Mouse (Mus musculus) CH12.LX (cell line): ENCODE results near the gene Fam160a2. TPM values are rescaled to one million over a fixed set of nuclear protein-coding genes. Genes with fewer than 3 reads are reported as not detected.
"Not testable (repeated sequence)": the region's sequence is repeated elsewhere in the genome, so short reads cannot be mapped to it uniquely, and the experiment has no call there.

Experiments
- DNase-seq: peaks from one replicate; pipeline ENCODE4 v3.0.0-alpha.2; 2013; ENCODE audit errors: extremely low read depth
- H3K27ac ChIP-seq: 2 replicates; pipeline ENCODE4 v1.5.1; 2012; ENCODE audit warnings: low read depth, mild to moderate bottlenecking, control low read depth, moderate library complexity; ENCODE audit not compliant: insufficient read depth
- H3K27me3 ChIP-seq: replicated peaks from 2 replicates; pipeline ENCODE3; 2012; ENCODE audit warnings: inconsistent platforms
- H3K36me3 ChIP-seq, 2 experiments: replicated peaks in 1 of 2; 2 replicates each; pipeline versions ENCODE3 to v1.6.1; 2012; ENCODE audit warnings: inconsistent platforms in 1 of 2, low read length in 1 of 2, mild to moderate bottlenecking in 1 of 2, mixed read lengths in 1 of 2, moderate library complexity in 1 of 2; ENCODE audit not compliant: control insufficient read depth in 1 of 2, insufficient read depth in 1 of 2
- H3K4me1 ChIP-seq, 2 experiments: 2 replicates each; pipeline ENCODE4 v1.6.1; 2012; ENCODE audit warnings: inconsistent platforms in 1 of 2, moderate library complexity in 1 of 2; ENCODE audit not compliant: insufficient read depth in 2 of 2, control insufficient read depth in 1 of 2
- H3K4me2 ChIP-seq: 2 replicates; pipeline ENCODE4 v1.6.1; 2012; ENCODE audit warnings: low read depth, mild to moderate bottlenecking, control low read depth; ENCODE audit not compliant: poor library complexity, insufficient read depth, severe bottlenecking
- H3K4me3 ChIP-seq, 3 experiments: fragments of 150-350 bp in 1 of 3; sonication (generic) in 1 of 3; replicated peaks in 1 of 3; 2 replicates each; pipeline versions ENCODE3 to v1.5.1; 2011 to 2012; ENCODE audit warnings: low read depth in 2 of 3, low read length in 2 of 3, mild to moderate bottlenecking in 2 of 3, moderate library complexity in 2 of 3, control low read depth in 1 of 3, improper control_type of control experiment in 1 of 3, inconsistent platforms in 1 of 3, mixed read lengths in 1 of 3; ENCODE audit not compliant: poor library complexity in 1 of 3
- H3K79me2 ChIP-seq: replicated peaks from 2 replicates; pipeline ENCODE4 v1.6.1; 2012; ENCODE audit warnings: mild to moderate bottlenecking, moderate library complexity; ENCODE audit not compliant: control insufficient read depth, poor library complexity, insufficient read depth, severe bottlenecking; ENCODE audit errors: extremely low read depth
- H3K9ac ChIP-seq: 2 replicates; pipeline ENCODE4 v1.6.1; 2012; ENCODE audit warnings: low read depth, mild to moderate bottlenecking, control low read depth, moderate library complexity; ENCODE audit not compliant: insufficient read depth
- H3K9me3 ChIP-seq: replicated peaks from 2 replicates; pipeline ENCODE3; 2012; ENCODE audit warnings: low read length, inconsistent platforms, mixed read lengths
- CHD1 ChIP-seq: IDR thresholded peaks from 2 replicates; pipeline ENCODE4 v1.6.1; 2012; ENCODE audit warnings: low read depth, low read length, improper control_type of control experiment, inconsistent platforms
- CTCF ChIP-seq, 2 experiments: IDR thresholded peaks in 1 of 2; conservative IDR thresholded peaks in 1 of 2; 2 replicates each; pipeline ENCODE4 v1.5.1; 2011 to 2012; ENCODE audit warnings: low read depth in 2 of 2, low read length in 2 of 2, improper control_type of control experiment in 1 of 2, inconsistent platforms in 1 of 2, mild to moderate bottlenecking in 1 of 2, moderate library complexity in 1 of 2
- EP300 ChIP-seq: IDR thresholded peaks from 2 replicates; pipeline ENCODE4 v1.6.1; 2011; ENCODE audit warnings: low read length, improper control_type of control experiment
- HCFC1 ChIP-seq: IDR thresholded peaks from 2 replicates; pipeline ENCODE4 v1.6.1; 2012; ENCODE audit warnings: low read depth, mild to moderate bottlenecking, inconsistent platforms, low read length, improper control_type of control experiment
- IRF4 ChIP-seq: IDR thresholded peaks from 2 replicates; pipeline ENCODE4 v1.6.1; 2014; ENCODE audit warnings: low read depth, mild to moderate bottlenecking, inconsistent platforms, low read length, improper control_type of control experiment
- JUN ChIP-seq: IDR thresholded peaks from 2 replicates; pipeline ENCODE4 v1.6.1; 2011; ENCODE audit warnings: low read depth, mild to moderate bottlenecking, low read length, improper control_type of control experiment, moderate library complexity; ENCODE audit not compliant: insufficient read depth
- JUND ChIP-seq: conservative IDR thresholded peaks from 2 replicates; pipeline ENCODE4 v1.6.1; 2011; ENCODE audit warnings: low read depth, low read length, improper control_type of control experiment
- KAT2A ChIP-seq: IDR thresholded peaks from 2 replicates; pipeline ENCODE4 v1.6.1; 2012; ENCODE audit warnings: low read length, improper control_type of control experiment, inconsistent platforms; ENCODE audit not compliant: insufficient replicate concordance
- MAX ChIP-seq: IDR thresholded peaks from 2 replicates; pipeline ENCODE4 v1.6.1; 2011; ENCODE audit warnings: low read length, improper control_type of control experiment
- NELFE ChIP-seq: IDR thresholded peaks from 2 replicates; pipeline ENCODE4 v1.6.1; 2011; ENCODE audit warnings: low read depth, low read length, improper control_type of control experiment
- PAX5 ChIP-seq: IDR thresholded peaks from 2 replicates; pipeline ENCODE4 v1.6.1; 2012; ENCODE audit warnings: low read length, inconsistent platforms, mixed read lengths
- POLR2A ChIP-seq: IDR thresholded peaks from 2 replicates; pipeline ENCODE4 v1.6.1; 2011; ENCODE audit warnings: low read depth, mild to moderate bottlenecking, improper control_type of control experiment, low read length
- POLR2AphosphoS2 ChIP-seq: IDR thresholded peaks from 2 replicates; pipeline ENCODE4 v1.6.1; 2011; ENCODE audit warnings: low read depth, low read length, improper control_type of control experiment
- RCOR1 ChIP-seq: conservative IDR thresholded peaks from 2 replicates; pipeline ENCODE4 v1.6.1; 2012; ENCODE audit warnings: low read depth, mild to moderate bottlenecking, inconsistent platforms, low read length, improper control_type of control experiment
- SMC3 ChIP-seq: IDR thresholded peaks from 2 replicates; pipeline ENCODE4 v1.6.1; 2011; ENCODE audit warnings: low read depth, low read length, improper control_type of control experiment
- TBP ChIP-seq: conservative IDR thresholded peaks from 2 replicates; pipeline ENCODE4 v1.6.1; 2011; ENCODE audit warnings: low read depth, low read length, improper control_type of control experiment
- ZKSCAN1 ChIP-seq: IDR thresholded peaks from 2 replicates; pipeline ENCODE4 v1.6.1; 2012; ENCODE audit warnings: low read depth, inconsistent platforms, low read length, improper control_type of control experiment, borderline replicate concordance
- ZNF384 ChIP-seq: IDR thresholded peaks from 2 replicates; pipeline ENCODE4 v1.6.1; 2012; ENCODE audit warnings: low read depth, low read length, improper control_type of control experiment, inconsistent platforms
- dilution Hi-C: fragments of 300-500 bp; cut with MboI; formaldehyde crosslinking; loops from 2 replicates; pipeline ENCODE4 v1.14.3; 2020; ENCODE audit warnings: low sequenced_read_pairs; ENCODE audit not compliant: extremely low pct_unique_long_range_greater_than_20kb, extremely low pct_ligation_motif_present
- in situ Hi-C: fragments of 300-500 bp; cut with MboI; formaldehyde crosslinking; loops from 3 replicates; pipeline ENCODE4 v1.14.3; 2019; ENCODE audit warnings: low sequenced_read_pairs, low pct_ligation_motif_present, low pct_unique_long_range_greater_than_20kb, mixed read lengths
- polyA plus RNA-seq: library from polyadenylated mRNA; unstranded; fragments of >175 nt; gene quantifications from 2 replicates; pipeline ENCODE4 v1.2.1, GENCODE M21; 2012; ENCODE audit warnings: low read depth; ENCODE audit not compliant: insufficient read length
- total RNA-seq, 2 experiments: library from RNA; depleted of rRNA; stranded (reverse); fragments of 300-350 nt in 1 of 2; fragments of >200 nt in 1 of 2; gene quantifications; 2 replicates each; pipeline ENCODE4 v1.2.3; 2012 to 2014

The Fam160a2 gene
- total and polyA plus RNA-seq, 3 experiments, result 3.1 to 7.2 (median 5.9) TPM

DNA sequence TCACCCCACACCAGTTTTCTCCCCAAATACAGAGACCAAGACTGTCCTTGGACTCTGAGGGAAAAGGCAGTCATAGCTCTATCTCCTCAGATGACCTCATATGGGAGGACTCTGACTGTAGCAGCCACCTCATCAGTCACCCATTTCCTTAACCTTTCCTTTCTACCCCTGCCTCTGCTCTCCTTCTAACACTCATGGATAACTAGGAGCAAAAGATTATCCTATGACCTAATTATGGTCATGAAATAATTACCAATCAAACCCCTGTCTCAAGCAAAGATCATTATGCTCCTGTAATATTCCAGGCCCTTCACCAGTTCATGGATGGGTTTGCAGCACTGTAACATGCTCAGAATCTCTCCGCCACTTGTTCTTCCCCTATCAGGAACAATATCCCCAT, 31.9 kb downstream of the Fam160a2 start, which contains the start of gene Olfr692:
Gene Olfr692 (plus strand): TSS at position 301 of the 400 bp plus-strand sequence.
- Histone ChIP-seq H3K4me3 (no peak within 1 kb of the TSS), H3K36me3 (no peaks in the 10 kb centered on the region), H3K27me3 (no peaks in the 10 kb centered on the region), H3K79me2 (no peaks in the 10 kb centered on the region), H3K27ac (no peak within 1 kb of the TSS), H3K9me3 (no peaks in the 10 kb centered on the region), H3K4me1 (peaks cover 0 to 4% of the 10 kb centered on the region in 2 experiments; a peak in 2 of 4 replicates), H3K4me2 (no peak within 1 kb of the TSS), H3K9ac (no peak within 1 kb of the TSS)
- in situ Hi-C loops (no loop called here), dilution Hi-C loops (no loop called here)
- TF ChIP-seq JUND, result no peak
- no peak for TF ChIP-seq HCFC1
- TF ChIP-seq IRF4, result no peak
- TF ChIP-seq JUN, result no peak
- TF ChIP-seq KAT2A, result no peak
- TF ChIP-seq POLR2A, result no peak
- no peak for TF ChIP-seq EP300
- no peak for TF ChIP-seq ZKSCAN1
- no peak for TF ChIP-seq CHD1
- no peak for DNase-seq

DNA sequence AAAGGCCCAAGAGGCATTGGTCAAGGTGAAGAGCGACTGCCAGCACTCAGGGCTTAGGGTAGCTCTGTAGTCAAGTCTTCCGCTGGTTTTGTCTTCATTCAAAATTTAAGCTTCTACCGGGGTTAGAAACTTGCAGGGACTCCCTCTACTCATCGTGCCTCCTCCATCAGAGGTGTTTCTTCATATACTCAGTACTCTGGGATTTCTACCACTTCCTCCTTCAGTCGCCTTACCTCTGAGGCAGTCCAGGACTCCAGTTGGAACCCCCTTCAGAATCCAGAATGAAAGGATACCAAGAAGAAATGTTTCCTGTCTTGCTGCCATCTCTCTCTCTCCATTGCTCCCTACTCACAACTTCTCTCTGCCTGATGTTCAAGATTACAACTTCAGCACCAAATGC, 32.6 kb downstream of the Fam160a2 start:
- no peak for DNase-seq
- Histone ChIP-seq H3K4me2 (no peak overlapping the region), H3K36me3 (no peaks in the 10 kb centered on the region), H3K4me1 (no peaks in the 10 kb centered on the region), H3K27ac (no peak overlapping the region), H3K4me3 (no peak overlapping the region), H3K27me3 (no peaks in the 10 kb centered on the region), H3K79me2 (no peaks in the 10 kb centered on the region), H3K9me3 (no peaks in the 10 kb centered on the region), H3K9ac (no peak overlapping the region)
- TF ChIP-seq RCOR1, result no peak
- TF ChIP-seq PAX5, result no peak
- TF ChIP-seq MAX, result no peak
- no peak for TF ChIP-seq NELFE
- no peak for TF ChIP-seq POLR2AphosphoS2
- in situ Hi-C loops, result no loop called here
- dilution Hi-C loops, result no loop called here

DNA sequence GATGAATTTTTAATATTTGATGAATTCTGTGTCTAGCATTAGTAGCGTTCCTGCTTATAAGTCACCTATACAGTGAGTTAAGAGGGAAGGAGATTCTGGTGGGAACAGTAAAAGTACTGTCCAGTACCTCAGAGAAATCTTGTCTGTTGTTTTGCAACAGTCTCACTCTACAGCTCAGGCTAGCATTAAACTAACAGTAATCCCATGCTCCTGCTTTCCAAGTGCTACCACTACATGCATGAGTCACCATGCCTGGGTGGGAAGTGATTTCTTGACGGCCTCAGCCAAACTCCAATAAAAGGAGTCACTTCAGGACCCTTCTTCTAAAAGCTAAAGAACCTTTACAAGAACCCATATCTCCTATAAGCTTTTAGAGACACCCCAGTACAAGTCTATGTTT, 38.1 kb downstream of the Fam160a2 start:
- Histone ChIP-seq H3K4me2 (no peak overlapping the region), H3K9ac (no peak overlapping the region), H3K79me2 (no peaks in the 10 kb centered on the region), H3K27ac (no peak overlapping the region), H3K9me3 (no peaks in the 10 kb centered on the region), H3K36me3 (no peaks in the 10 kb centered on the region), H3K4me3 (no peak overlapping the region), H3K27me3 (no peaks in the 10 kb centered on the region), H3K4me1 (peaks cover 0 to 8% of the 10 kb centered on the region in 2 experiments; a peak in 2 of 4 replicates)
- no peak for DNase-seq
- in situ Hi-C loops (no loop called here), dilution Hi-C loops (no loop called here)
- TF ChIP-seq TBP (no peak), ZNF384 (no peak), CTCF (conservative IDR thresholded peaks at IDR 0.05 in 1 of 2, IDR thresholded peaks at IDR 0.05 in 1 of 2; ENCODE audit: low read depth in 2 of 2, low read length in 2 of 2) (no peak), EP300 (no peak), SMC3 (no peak)

DNA sequence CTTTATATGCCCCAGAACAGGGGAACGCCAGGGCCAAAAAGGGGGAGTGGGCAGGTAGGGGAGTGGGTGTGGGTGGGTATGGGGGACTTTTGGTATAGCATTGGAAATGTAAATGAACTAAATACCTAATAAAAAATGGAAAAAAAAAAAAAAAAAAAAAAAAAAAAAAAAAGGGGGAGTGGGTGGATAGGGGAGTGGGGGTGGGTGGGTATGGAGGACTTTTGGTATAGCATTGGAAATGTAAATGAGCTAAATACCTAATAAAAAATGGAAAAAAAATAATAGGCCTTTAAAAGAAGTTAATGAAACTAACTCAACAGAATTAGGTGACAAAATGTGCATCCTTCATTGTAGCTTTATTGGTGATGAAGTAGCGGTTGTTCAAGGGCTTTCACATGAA, 43.4 kb downstream of the Fam160a2 start:
- H3K79me2 ChIP-seq, H3K9ac ChIP-seq, H3K27me3 ChIP-seq, DNase-seq, H3K4me3 ChIP-seq, dilution Hi-C loops, H3K36me3 ChIP-seq, H3K27ac ChIP-seq, H3K4me1 ChIP-seq, H3K9me3 ChIP-seq, H3K4me2 ChIP-seq, in situ Hi-C loops: not testable (repeated sequence)
